Mouse (Mus musculus) kidney, postnatal 0 days (tissue): ENCODE measurements around the gene Ccdc187. TPM values are rescaled to one million over a fixed set of nuclear protein-coding genes. Genes with fewer than 3 reads are reported as not detected.

Experiments
- ATAC-seq: fragments of 200-750 bp; cut with Nextera tagmentation; replicated peaks from 2 replicates; pipeline ENCODE4 v1.8.0; 2017; ENCODE audit warnings: low read depth, moderate number of reproducible peaks, moderate TSS enrichment, moderate library complexity; ENCODE audit not compliant: low FRiP score
- DNase-seq: peaks from one replicate; pipeline ENCODE4 v3.0.0-alpha.2; 2016; ENCODE audit warnings: low spot score
- H3K27ac ChIP-seq: fragments of 300-500 bp; sonication (generic); 2 replicates; pipeline ENCODE4 v1.5.1; 2014; ENCODE audit warnings: mild to moderate bottlenecking
- H3K27me3 ChIP-seq: fragments of 300-500 bp; sonication (generic); 2 replicates; pipeline ENCODE4 v1.6.1; 2014; ENCODE audit warnings: low read length, mixed read lengths; ENCODE audit not compliant: insufficient read depth
- H3K36me3 ChIP-seq: fragments of 300-500 bp; sonication (generic); 2 replicates; pipeline ENCODE4 v1.6.1; 2014; ENCODE audit warnings: low read length, mixed read lengths; ENCODE audit not compliant: insufficient read depth
- H3K4me1 ChIP-seq: fragments of 300-500 bp; sonication (generic); replicated peaks from 2 replicates; pipeline ENCODE4 v1.6.1; 2014; ENCODE audit warnings: antibody characterized with exemption, low read length, mixed read lengths; ENCODE audit not compliant: insufficient read depth
- H3K4me2 ChIP-seq: fragments of 300-500 bp; sonication (generic); 2 replicates; pipeline ENCODE4 v1.6.1; 2014; ENCODE audit warnings: mild to moderate bottlenecking, low read length, moderate library complexity, mixed read lengths
- H3K4me3 ChIP-seq: fragments of 300-500 bp; sonication (generic); replicated peaks from 2 replicates; pipeline ENCODE4 v1.5.1; 2014; ENCODE audit warnings: low read depth, low read length
- H3K9ac ChIP-seq: fragments of 300-500 bp; sonication (generic); 2 replicates; pipeline ENCODE4 v1.6.1; 2014; ENCODE audit warnings: low read depth, low read length
- H3K9me3 ChIP-seq: fragments of 300-500 bp; sonication (generic); replicated peaks from 2 replicates; pipeline ENCODE4 v1.6.1; 2016; ENCODE audit warnings: low read length, inconsistent platforms, mixed read lengths
- CTCF ChIP-seq: IDR thresholded peaks from 2 replicates; pipeline ENCODE4 v1.5.1; 2016; ENCODE audit warnings: antibody characterized with exemption, low read depth, mild to moderate bottlenecking, moderate library complexity
- WGBS: fragments of 180-500 bp; shearing (Covaris S2); extraction: QIAGEN DNeasy Blood & Tissue Kit; methylation state at CpG from one replicate; pipeline ENCODE4 v1.1.7; 2014; 5-methylcytosine and 5-hydroxymethylcytosine counted together
- polyA plus RNA-seq: library from polyadenylated mRNA; unstranded; fragments of >200 nt; fragmentation: Nextera tagmentation; extraction: Ambion mirVana; gene quantifications from 2 replicates; pipeline ENCODE4 v1.2.1, GENCODE M21; 2015

The Ccdc187 gene
- polyA plus RNA-seq, 1 experiment from 2014 or later = not detected

DNA sequence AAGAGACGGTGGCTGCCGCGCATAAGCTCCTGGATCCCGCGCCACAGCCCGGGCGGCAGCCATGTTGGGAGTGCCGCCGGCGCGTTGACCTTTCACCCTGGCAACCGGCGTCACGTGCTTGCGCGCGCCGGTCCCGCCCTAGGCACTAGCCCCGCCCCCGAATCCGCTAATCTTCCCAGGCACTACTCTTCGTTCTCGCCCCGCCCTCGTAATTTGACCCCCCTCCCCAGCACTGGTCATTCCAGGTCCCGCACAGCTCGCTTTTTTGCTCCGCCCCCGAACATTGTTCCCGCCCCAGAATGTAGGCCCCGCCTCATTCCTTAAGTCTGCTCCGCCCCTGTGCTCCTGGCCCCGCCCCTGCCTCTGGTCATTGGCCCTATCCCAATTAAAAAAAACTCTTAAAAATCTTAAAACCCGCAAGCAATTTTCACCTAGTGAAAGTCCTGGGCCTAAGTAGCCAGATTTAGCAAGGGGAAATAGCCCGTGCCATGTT, 57.0 kb downstream of the Ccdc187 start, which contains the start of gene Qsox2:
Qsox2 (minus strand) TSS at position 236 of the 493 bp plus-strand sequence.
- peak within 1 kb of the TSS; percentile 89 for H3K4me2 ChIP-seq
- ATAC-seq (peak; percentile 96), DNase-seq (peak; percentile 98)
- WGBS = 1% methylated on average over 34 of the region's 36 CpGs
- peaks cover 6% of the 10 kb centered on the region for H3K4me1 ChIP-seq
- H3K4me3 ChIP-seq = peak within 1 kb of the TSS; percentile 74
- H3K27ac ChIP-seq = peak within 1 kb of the TSS; percentile 72
- H3K36me3 ChIP-seq = no peaks in the 10 kb centered on the region
- no peaks in the 10 kb centered on the region for H3K27me3 ChIP-seq
- no peaks in the 10 kb centered on the region for H3K9me3 ChIP-seq
- no peak for TF ChIP-seq CTCF
- H3K9ac ChIP-seq = peak within 1 kb of the TSS; percentile 73

DNA sequence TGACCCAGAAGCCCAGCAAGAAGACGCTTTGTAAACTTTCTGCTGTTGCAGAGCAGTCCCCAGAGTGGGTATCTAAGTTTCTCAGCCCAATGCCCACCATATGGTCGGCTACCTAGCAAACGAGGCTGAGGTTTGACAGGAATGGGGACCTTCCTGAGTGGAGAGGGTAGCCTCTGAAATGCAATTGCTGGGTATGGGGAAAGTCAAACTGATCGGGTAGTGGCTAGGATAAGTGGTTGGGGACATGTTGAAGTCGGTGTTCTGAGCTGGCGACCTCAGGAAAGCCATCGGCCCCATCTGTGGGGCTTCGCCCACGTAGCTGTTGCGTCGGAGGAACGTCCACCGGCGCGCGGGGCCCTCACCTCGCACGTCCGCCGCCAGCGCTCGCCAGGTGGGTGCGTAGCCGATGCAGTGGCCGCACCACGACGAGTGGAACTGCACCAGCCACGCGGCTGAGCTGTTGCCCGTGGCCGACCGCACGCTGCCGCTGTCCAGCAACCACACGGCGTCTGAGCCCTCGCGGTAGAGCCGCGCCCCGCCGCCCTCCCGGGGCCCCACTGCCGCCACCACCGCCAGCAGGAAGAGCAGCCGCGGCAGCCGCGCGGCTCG, 57.6 kb downstream of the Ccdc187 start:
- Histone ChIP-seq H3K4me2 (peak overlapping the region; percentile 89), H3K4me3 (peak overlapping the region; percentile 74), H3K36me3 (no peaks in the 10 kb centered on the region), H3K9me3 (no peaks in the 10 kb centered on the region), H3K4me1 (peaks cover 6% of the 10 kb centered on the region), H3K9ac (peak overlapping the region; percentile 73), H3K27me3 (no peaks in the 10 kb centered on the region), H3K27ac (peak overlapping the region; percentile 72)
- under 1% methylated on average over 45 of the region's 51 CpGs for whole genome bisulfite sequencing
- peak; percentile 41; the same call in 1 of the 2 replicates for ATAC-seq
- no peak for DNase-seq
- no peak for TF ChIP-seq CTCF

DNA sequence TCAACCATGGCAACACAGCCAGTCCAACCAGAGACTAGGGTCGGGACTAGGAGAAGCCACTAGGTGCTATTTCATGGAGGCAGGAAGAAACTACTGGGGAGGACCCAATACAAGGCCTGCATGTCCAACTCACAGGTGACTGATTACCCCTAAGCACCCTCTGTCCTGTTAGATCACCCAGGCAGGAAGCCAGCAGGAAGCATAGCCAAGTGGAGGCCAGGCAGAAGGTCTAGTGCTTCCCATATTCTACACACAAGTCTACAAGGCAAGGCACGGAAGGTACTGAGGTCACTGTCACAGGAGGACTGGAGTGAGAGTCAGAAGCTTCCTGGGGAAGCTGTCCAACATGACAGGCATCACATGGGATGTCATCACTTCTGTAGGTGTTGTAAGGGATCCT, 59.6 kb downstream of the Ccdc187 start:
- Histone ChIP-seq H3K4me3 (no peak overlapping the region), H3K4me1 (peaks cover 6% of the 10 kb centered on the region), H3K27me3 (no peaks in the 10 kb centered on the region), H3K4me2 (no peak overlapping the region), H3K36me3 (no peaks in the 10 kb centered on the region), H3K9ac (no peak overlapping the region), H3K9me3 (no peaks in the 10 kb centered on the region), H3K27ac (no peak overlapping the region)
- no peak for TF ChIP-seq CTCF
- DNase-seq = no peak
- no peak for ATAC-seq
- WGBS = 76% methylated on average over 2 of the region's 2 CpGs

DNA sequence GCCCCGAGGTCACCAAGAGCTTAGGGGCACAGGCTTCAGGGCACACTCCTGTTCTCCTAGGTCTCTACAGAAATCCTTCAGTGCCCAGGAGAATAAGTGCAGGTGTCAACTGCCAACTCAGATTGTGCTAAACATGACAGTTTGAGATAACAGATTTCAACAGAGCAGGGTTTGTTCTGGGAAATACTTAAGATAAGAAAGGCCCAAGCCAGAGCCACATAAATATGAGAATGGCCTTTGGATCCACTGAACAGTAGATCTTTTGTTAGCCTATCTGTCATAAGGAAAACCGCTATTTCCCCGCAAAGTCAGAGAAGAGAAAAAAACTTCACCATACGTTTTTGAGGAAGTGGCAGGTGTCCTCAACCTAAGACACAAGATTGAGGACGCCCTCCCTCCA, 60.1 kb downstream of the Ccdc187 start:
- no peak for ATAC-seq
- WGBS = 83% methylated on average over 5 of the region's 5 CpGs
- DNase-seq = no peak
- H3K27me3 ChIP-seq = no peaks in the 10 kb centered on the region
- no peak overlapping the region for H3K4me3 ChIP-seq
- H3K9ac ChIP-seq = no peak overlapping the region
- peaks cover 6% of the 10 kb centered on the region for H3K4me1 ChIP-seq
- H3K4me2 ChIP-seq = no peak overlapping the region
- no peak for TF ChIP-seq CTCF
- H3K9me3 ChIP-seq = no peaks in the 10 kb centered on the region
- H3K27ac ChIP-seq = no peak overlapping the region
- H3K36me3 ChIP-seq = no peaks in the 10 kb centered on the region

DNA sequence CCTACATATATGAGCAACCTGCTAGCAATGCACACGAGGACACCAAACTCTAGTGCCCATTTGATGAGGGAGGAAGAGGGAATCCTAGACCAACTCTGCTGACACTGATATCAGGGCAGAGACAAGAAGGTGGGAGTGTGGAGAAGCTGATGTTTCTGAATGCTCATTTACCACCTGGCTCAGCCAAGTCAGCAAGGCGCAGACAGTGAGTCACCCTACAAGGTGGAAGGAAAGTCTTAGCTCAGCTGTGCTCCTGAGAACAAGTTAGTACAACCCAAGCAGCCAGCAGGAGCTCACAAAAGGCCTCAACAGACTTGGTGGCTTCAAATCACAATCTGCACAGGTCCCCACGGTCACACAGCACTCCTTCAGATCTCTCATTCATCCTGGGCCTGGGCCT, 63.0 kb downstream of the Ccdc187 start:
- DNase-seq (no peak), ATAC-seq (no peak)
- WGBS = 65% methylated on average over 3 of the region's 3 CpGs

DNA sequence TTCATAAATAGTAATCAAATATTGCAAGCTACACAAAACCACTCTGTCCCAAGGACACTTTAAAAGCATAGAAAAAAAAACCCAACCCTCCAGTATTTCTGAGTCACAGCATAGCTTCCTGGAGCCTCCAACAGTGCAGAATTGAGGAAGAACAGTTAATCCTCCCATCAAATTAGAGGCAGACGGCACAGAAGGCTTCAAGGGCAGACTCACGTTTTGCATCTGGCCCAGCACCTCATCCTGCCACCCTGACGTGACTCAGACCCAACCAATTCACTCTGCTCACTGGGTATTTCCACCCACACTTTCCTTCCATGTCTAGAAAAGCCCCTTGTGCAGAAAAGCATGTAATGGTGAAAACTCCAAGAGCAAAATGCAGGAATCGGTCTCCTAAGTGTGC, 64.1 kb downstream of the Ccdc187 start:
- 58% methylated on average over 4 of the region's 4 CpGs for WGBS
- Histone ChIP-seq H3K9ac (no peak overlapping the region), H3K36me3 (no peaks in the 10 kb centered on the region)

More for the DNA sequence above, 63.0 kb downstream of the Ccdc187 start:
- H3K9me3 ChIP-seq = no peaks in the 10 kb centered on the region
- H3K4me1 ChIP-seq = peaks cover 2% of the 10 kb centered on the region
- no peaks in the 10 kb centered on the region for H3K27me3 ChIP-seq
- H3K27ac ChIP-seq = no peak overlapping the region
- no peaks in the 10 kb centered on the region for H3K36me3 ChIP-seq
- no peak overlapping the region for H3K4me2 ChIP-seq
- H3K4me3 ChIP-seq = no peak overlapping the region
- TF ChIP-seq CTCF = no peak
- H3K9ac ChIP-seq = no peak overlapping the region

More for the DNA sequence above, 64.1 kb downstream of the Ccdc187 start:
- no peak for DNase-seq
- H3K4me1 ChIP-seq = no peaks in the 10 kb centered on the region
- H3K4me2 ChIP-seq = no peak overlapping the region
- ATAC-seq = no peak
- no peaks in the 10 kb centered on the region for H3K9me3 ChIP-seq
- no peak overlapping the region for H3K27ac ChIP-seq
- no peak overlapping the region for H3K4me3 ChIP-seq
- H3K27me3 ChIP-seq = no peaks in the 10 kb centered on the region
- no peak for TF ChIP-seq CTCF
